Mouse (Mus musculus) liver, adult 2 months (tissue): Measurements from ENCODE around the gene Brsk2.

ENCODE experiments used
- CTCF ChIP-seq: fragments of 200-500 bp; IDR thresholded peaks from 2 replicates; pipeline ENCODE4 v1.5.1; 2011; ENCODE audit warnings: low read depth, low read length, control low read depth
- POLR2A ChIP-seq: fragments of 200-500 bp; IDR thresholded peaks from 2 replicates; pipeline ENCODE4 v1.6.1; 2011; ENCODE audit warnings: low read length, control low read depth; ENCODE audit not compliant: insufficient read depth; ENCODE audit errors: extremely low read depth

GRCm38 (mm10) chr7:141979247-141979646 is 29.7 kb downstream of the Brsk2 start:
- TF ChIP-seq POLR2A, result no peak
- TF ChIP-seq CTCF, result no peak
